17 mouse cellular contexts compared by ENCODE assay signal in genomic region chr19:20240471-20240870, GRCm38 (mm10).
A peak's percentile ranks its signal among the peaks of the same experiment; 100 is the strongest.
DNase-seq lines count a peak whose midpoint lies in the region; ATAC-seq and TF ChIP-seq lines count a peak whose summit lies in the region.
"Had no signal": no experiment of that assay in that cellular context is flagged by ENCODE, and none has a peak within 500 bp of the region (broad histone marks: within the 10 kb centered on the region; RNA-seq: fewer than 3 reads in every experiment).

No protein-coding gene starts in this region.

- no peak overlapping the region for H3K27ac ChIP-seq in lung, embryonic 14.5 days (ENCODE audit: low read depth)
- no peak overlapping the region for H3K27ac ChIP-seq in gastrocnemius, adult 2 months
- H3K27ac ChIP-seq: embryonic facial prominence, embryonic 12.5 days; liver, embryonic 12.5 days; lung, embryonic 15.5 days had no signal

- no peak overlapping the region for H3K9ac ChIP-seq in lung, embryonic 14.5 days
- H3K9ac ChIP-seq: embryonic facial prominence, embryonic 12.5 days; liver, embryonic 12.5 days; lung, embryonic 15.5 days had no signal

- no peak overlapping the region for H3K4me3 ChIP-seq in lung, embryonic 14.5 days (ENCODE audit: low read depth, low read length)
- no peak overlapping the region for H3K4me3 ChIP-seq in gastrocnemius, adult 2 months
- H3K4me3 ChIP-seq: embryonic facial prominence, embryonic 12.5 days; liver, embryonic 12.5 days; lung, embryonic 15.5 days had no signal

- no peaks in the 10 kb centered on the region for H3K9me3 ChIP-seq in lung, embryonic 14.5 days (ENCODE audit: low read depth, low read length)
- H3K9me3 ChIP-seq: embryonic facial prominence, embryonic 12.5 days; liver, embryonic 12.5 days; lung, embryonic 15.5 days had no signal

- intact Hi-C loops in gastrocnemius, adult 2 months (cut with DNase I) = no loop called here

- ATAC-seq in frontal cortex, adult (ENCODE audit: low TSS enrichment) = peak; percentile 31; the same call in 1 of the 2 replicates
- ATAC-seq in lung, embryonic 14.5 days (ENCODE audit: insufficient read depth) = no peak
- ATAC-seq: activated CD4-positive, CD25-positive, alpha-beta regulatory T cell, adult 4 months; liver, embryonic 12.5 days; Patski had no signal

- DNase-seq in frontal cortex, postnatal 36 days (ENCODE audit: low spot score in 2 of 2) = no peak
- DNase-seq in lung, embryonic 14.5 days = peak; percentile 54
- DNase-seq in lung, postnatal 36 days = no peak
- DNase-seq in brain, adult 2 months (ENCODE audit: low read depth, low spot score) = peak; percentile 12
- peak; percentile 42 for DNase-seq in retina, embryonic 14.5 days (ENCODE audit: low spot score)
- no peak for DNase-seq in gastrocnemius, adult 2 months
- no peak for DNase-seq in testis, postnatal 10 days (ENCODE audit: low spot score)
- DNase-seq: adrenal gland, postnatal 25 days; heart, adult 11 months; layer of hippocampus, postnatal 36 days; thymus, postnatal 25 days had no signal

- H3K4me2 ChIP-seq in lung, embryonic 14.5 days = no peak overlapping the region
- H3K4me2 ChIP-seq: embryonic facial prominence, embryonic 12.5 days; liver, embryonic 12.5 days; lung, embryonic 15.5 days had no signal

- H3K27me3 ChIP-seq in lung, embryonic 14.5 days (ENCODE audit: insufficient read depth, low read length) = no peaks in the 10 kb centered on the region
- H3K27me3 ChIP-seq: embryonic facial prominence, embryonic 12.5 days; liver, embryonic 12.5 days; lung, embryonic 15.5 days had no signal

- peak; percentile 33 for TF ChIP-seq CTCF in lung, embryonic 14.5 days (IDR thresholded peaks at IDR 0.05; ENCODE audit: low read depth)
- TF ChIP-seq CTCF in gastrocnemius, adult 2 months (IDR thresholded peaks at IDR 0.05) = no peak

- WGBS in lung, embryonic 14.5 days = 23% methylated on average over 1 of the region's 1 CpGs

- no peaks in the 10 kb centered on the region for H3K36me3 ChIP-seq in lung, embryonic 14.5 days (ENCODE audit: insufficient read depth)
- H3K36me3 ChIP-seq: embryonic facial prominence, embryonic 12.5 days; liver, embryonic 12.5 days; lung, embryonic 15.5 days had no signal

- H3K4me1 ChIP-seq in lung, embryonic 14.5 days (ENCODE audit: insufficient read depth) = no peaks in the 10 kb centered on the region
- H3K4me1 ChIP-seq: embryonic facial prominence, embryonic 12.5 days; liver, embryonic 12.5 days; lung, embryonic 15.5 days had no signal

Comparison
In these comparisons a context has a peak if more than half of its experiments do, and no peak if none do; other contexts are left out.
1. DNase-seq: peak in lung, embryonic 14.5 days (single experiment), brain, adult 2 months (single experiment) and retina, embryonic 14.5 days (single experiment); none in frontal cortex, postnatal 36 days (0 of 2), lung, postnatal 36 days (single experiment), gastrocnemius, adult 2 months (single experiment) and testis, postnatal 10 days (single experiment).